Mouse (Mus musculus): ENCODE results near the gene Srr.
A peak's percentile ranks its signal among the peaks of the same experiment; 100 is the strongest.

Gene Srr

GRCm38 (mm10) chr11:74925577-74926387 lies at the start of gene Srr, which contains the start of gene Smg6:
Gene Srr (minus strand): TSS chr11:74925948.
Gene Smg6 (plus strand): TSS chr11:74925823.
- peak; percentile 94 for DNase-seq (ENCODE audit: low read depth, low spot score)

- no peak for DNase-seq (ENCODE audit: low read depth, low spot score)
Observed at GRCm38 (mm10) chr11:74974615-74975014, 48.9 kb upstream of the Srr start.

- peak; percentile 72 for DNase-seq (ENCODE audit: low read depth, low spot score)
Observed at GRCm38 (mm10) chr11:74973290-74974157, 47.8 kb upstream of the Srr start.

- DNase-seq (ENCODE audit: low read depth, low spot score) = peak; percentile 70
Observed at GRCm38 (mm10) chr11:74965516-74965915, 39.8 kb upstream of the Srr start.

- DNase-seq (ENCODE audit: low read depth, low spot score) = peak; percentile 11
Observed at GRCm38 (mm10) chr11:74962846-74963407, 37.2 kb upstream of the Srr start.

- DNase-seq (ENCODE audit: low read depth, low spot score) = no peak
Observed at GRCm38 (mm10) chr11:74961953-74962352, 36.2 kb upstream of the Srr start.

- no peak for DNase-seq (ENCODE audit: low read depth, low spot score)
Observed at GRCm38 (mm10) chr11:74960031-74960551, 34.3 kb upstream of the Srr start.

GRCm38 (mm10) chr11:74959501-74959900 lies 33.8 kb upstream of the Srr start:
- no peak for DNase-seq (ENCODE audit: low read depth, low spot score)

- DNase-seq (ENCODE audit: low read depth, low spot score) = no peak
Observed at GRCm38 (mm10) chr11:74957600-74957999, 31.9 kb upstream of the Srr start.

GRCm38 (mm10) chr11:74956006-74956405 lies 30.3 kb upstream of the Srr start:
- no peak for DNase-seq (ENCODE audit: low read depth, low spot score)

GRCm38 (mm10) chr11:74954901-74955300 lies 29.2 kb upstream of the Srr start:
- no peak for DNase-seq (ENCODE audit: low read depth, low spot score)

- DNase-seq (ENCODE audit: low read depth, low spot score) = peak; percentile 76
Observed at GRCm38 (mm10) chr11:74946348-74946747, 20.6 kb upstream of the Srr start.

GRCm38 (mm10) chr11:74930391-74930790 lies 4.6 kb upstream of the Srr start:
- DNase-seq (ENCODE audit: low read depth, low spot score) = no peak

GRCm38 (mm10) chr11:74929111-74929510 lies 3.4 kb upstream of the Srr start:
- DNase-seq (ENCODE audit: low read depth, low spot score) = no peak

GRCm38 (mm10) chr11:74927236-74927725 lies 1.5 kb upstream of the Srr start:
- no peak for DNase-seq (ENCODE audit: low read depth, low spot score)

- DNase-seq (ENCODE audit: low read depth, low spot score) = peak; percentile 83
Observed at GRCm38 (mm10) chr11:74926388-74927005, 749 bp upstream of the Srr start.

- DNase-seq (ENCODE audit: low read depth, low spot score) = peak; percentile 82
Observed at GRCm38 (mm10) chr11:74924149-74924548, 1.6 kb downstream of the Srr start.

- DNase-seq (ENCODE audit: low read depth, low spot score) = no peak
Observed at GRCm38 (mm10) chr11:74919249-74919648, 6.5 kb downstream of the Srr start.

GRCm38 (mm10) chr11:74912492-74912891 lies 13.3 kb downstream of the Srr start:
- no peak for DNase-seq (ENCODE audit: low read depth, low spot score)

GRCm38 (mm10) chr11:74909978-74910377 lies 15.8 kb downstream of the Srr start:
- DNase-seq (ENCODE audit: low read depth, low spot score) = no peak

All from 3T3-L1 (cell line).